Mouse (Mus musculus) cerebellum, adult 2 months (tissue): ENCODE data around the gene Prdm5.

Source experiments
- CTCF ChIP-seq: fragments of 200-500 bp; IDR thresholded peaks from 2 replicates; pipeline ENCODE4 v1.5.1; 2011; ENCODE audit warnings: low read depth, mild to moderate bottlenecking, control low read depth, low read length, moderate library complexity, borderline replicate concordance; ENCODE audit not compliant: insufficient read depth
- POLR2A ChIP-seq: fragments of 200-500 bp; IDR thresholded peaks from 2 replicates; pipeline ENCODE4 v1.6.1; 2011; ENCODE audit warnings: low read length, control low read depth, borderline replicate concordance; ENCODE audit not compliant: insufficient read depth

DNA sequence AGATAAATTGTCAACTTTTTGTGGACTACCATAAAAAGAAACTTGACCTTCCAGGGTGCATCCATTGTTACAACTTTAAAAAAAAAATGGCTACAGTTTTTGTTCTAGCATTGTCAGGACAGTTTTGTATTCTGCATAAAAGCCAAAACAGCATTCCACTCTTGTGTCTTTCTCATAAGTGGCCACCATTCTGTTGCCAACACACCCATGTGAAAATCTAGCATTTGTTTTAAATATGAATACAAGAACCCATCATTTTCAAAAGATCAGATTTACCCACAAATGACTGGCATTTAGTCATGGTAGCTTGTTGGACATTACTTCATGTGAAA, 35.0 kb upstream of the Prdm5 start:
- TF ChIP-seq POLR2A (no peak), CTCF (no peak)
